Mouse (Mus musculus) c-Kit-positive CD71-negative TER-119-negative erythroid progenitor cells, embryonic 14.5 days (primary cell): ENCODE measurements around the gene Olfr449.

ENCODE experiments used
- DNase-seq: peaks from one replicate; pipeline ENCODE4 v3.0.0-alpha.2; 2013; ENCODE audit warnings: low read depth

Gene Olfr449

DNA sequence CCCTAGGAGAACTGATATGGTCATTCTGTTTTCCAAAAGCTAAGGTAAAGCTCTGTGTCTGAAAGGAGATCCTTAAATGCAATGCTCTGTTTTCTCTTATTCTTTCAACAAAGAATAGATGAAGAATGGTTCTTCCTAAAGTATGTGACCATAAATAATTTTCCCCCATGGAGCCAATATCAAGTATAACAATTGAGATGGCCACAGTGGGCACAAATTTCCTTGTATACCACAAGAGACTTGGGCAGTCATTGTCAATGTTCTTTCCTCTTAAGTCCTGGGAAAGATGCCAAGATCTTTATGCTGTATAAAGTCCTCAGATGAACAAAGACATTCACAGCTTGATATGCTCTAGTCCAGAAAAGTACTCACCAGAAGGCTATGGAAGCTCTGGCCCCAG is at the start of gene Olfr449:
Gene Olfr449 (plus strand): TSS at position 301 of the 400 bp plus-strand sequence.
- no peak for DNase-seq

DNA sequence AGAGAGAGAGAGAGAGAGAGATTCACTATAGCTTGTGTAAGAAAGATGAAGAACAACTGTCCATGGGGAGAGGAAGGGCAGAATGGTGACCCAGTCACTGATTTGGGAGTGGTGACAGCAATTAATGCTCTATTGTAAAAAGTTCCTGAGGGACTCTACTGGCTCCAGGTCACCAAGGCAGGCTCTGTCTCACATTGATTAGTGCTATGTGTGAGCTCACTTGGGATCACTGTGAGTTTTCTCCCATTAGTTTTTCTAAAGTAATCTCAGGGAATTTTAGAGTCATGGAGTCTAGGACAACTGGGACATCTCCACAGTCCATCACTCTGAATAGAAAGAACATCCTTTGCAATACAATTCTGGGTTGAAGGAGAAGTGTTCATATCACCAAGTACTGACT is 49.4 kb upstream of the Olfr449 start, which contains the start of gene Olfr452:
Gene Olfr452 (plus strand): TSS at position 301 of the 400 bp plus-strand sequence.
- no peak for DNase-seq

DNA sequence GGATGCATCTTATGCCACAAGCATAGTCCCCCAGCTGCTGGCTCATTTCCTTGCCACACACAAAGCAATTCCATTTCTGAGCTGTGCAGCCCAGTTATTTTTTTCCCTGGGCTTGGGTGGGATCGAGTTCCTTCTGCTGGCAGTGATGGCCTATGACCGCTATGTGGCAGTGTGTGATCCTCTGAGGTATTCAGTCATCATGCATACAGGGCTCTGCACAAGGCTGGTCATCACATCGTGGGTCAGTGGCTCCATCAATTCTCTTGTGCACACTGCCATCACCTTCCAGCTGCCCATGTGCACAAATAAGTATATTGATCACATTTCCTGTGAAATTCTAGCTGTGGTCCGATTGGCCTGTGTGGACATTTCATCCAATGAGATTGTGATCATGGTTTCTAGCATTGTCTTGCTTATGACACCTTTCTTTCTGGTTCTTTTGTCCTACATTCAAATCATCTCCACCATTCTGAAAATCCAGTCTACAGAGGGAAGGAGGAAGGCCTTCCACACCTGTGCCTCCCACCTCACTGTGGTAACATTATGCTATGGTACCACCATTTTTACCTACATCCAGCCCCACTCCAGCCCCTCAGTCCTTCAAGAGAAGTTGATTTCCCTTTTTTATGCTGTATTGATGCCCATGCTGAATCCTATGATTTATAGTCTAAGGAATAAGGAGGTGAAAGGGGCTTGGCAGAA is 43.8 kb upstream of the Olfr449 start:
- no peak for DNase-seq

DNA sequence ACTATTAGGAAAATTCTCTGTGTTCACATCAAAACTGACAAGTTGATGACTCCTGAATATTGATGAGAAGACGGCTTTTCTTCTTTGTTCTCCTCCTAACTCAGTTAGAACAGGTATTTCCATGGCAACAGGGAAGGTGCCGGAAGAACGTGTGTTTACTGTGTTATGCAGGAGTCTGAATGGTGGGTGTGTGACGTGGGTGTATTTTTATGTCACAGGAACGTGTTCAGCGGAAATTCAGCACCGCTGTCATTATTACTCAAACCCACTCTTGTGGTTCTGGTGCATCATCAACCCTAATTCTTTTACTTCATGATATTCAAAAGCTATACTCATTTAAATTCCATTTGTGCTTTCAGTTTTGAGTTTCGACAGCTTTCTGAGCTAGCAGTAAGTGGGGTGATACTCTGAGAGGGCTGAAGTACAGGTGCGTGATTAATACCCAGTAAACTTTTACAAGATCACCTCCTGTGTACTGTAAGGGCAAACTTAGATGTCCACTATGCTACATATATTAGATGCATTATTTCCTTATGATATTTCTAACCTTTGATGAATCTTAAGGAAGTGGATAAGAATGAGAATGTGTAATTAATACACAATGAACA is 43.1 kb upstream of the Olfr449 start:
- DNase-seq: no peak

DNA sequence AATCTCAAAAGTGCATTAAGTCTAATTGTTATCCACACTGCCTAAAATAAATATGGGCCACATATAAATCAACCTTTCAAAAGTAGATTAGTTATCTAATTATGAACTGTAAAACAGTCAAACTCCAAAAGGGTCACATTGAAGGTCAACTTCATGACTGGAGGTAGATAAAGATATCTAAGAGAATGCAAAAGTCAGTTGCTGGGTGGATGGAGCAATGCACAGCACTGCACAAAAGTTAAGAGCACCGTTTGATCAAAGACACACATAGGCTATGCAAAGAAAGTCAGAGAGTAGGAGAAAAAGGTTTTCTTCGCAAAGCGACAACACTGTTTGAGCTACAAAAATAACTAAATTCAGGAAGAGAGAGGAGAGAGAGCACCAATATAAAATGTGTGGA is 39.2 kb upstream of the Olfr449 start:
- no peak for DNase-seq

DNA sequence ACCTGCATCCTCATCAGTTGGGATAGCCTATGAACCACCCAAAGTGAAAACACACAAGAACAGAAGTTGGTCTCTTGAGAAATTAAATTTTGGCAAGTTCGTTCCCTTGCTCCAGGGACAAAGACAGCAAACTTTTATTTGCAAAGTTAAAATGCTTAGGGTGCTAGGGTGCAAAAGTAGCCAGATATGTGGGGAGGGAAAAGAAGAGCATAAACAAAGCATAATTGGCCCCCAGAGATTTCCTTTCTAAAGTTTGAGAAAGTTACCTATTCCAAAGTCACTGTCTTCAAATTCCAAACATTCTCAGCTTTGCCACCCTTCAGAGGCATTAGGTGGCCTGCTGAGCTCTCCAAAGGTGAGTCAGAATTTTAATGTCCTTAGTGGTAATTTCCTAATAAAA is 22.5 kb upstream of the Olfr449 start, which contains the start of gene Olfr450:
Gene Olfr450 (plus strand): TSS at position 301 of the 400 bp plus-strand sequence.
- DNase-seq: no peak

DNA sequence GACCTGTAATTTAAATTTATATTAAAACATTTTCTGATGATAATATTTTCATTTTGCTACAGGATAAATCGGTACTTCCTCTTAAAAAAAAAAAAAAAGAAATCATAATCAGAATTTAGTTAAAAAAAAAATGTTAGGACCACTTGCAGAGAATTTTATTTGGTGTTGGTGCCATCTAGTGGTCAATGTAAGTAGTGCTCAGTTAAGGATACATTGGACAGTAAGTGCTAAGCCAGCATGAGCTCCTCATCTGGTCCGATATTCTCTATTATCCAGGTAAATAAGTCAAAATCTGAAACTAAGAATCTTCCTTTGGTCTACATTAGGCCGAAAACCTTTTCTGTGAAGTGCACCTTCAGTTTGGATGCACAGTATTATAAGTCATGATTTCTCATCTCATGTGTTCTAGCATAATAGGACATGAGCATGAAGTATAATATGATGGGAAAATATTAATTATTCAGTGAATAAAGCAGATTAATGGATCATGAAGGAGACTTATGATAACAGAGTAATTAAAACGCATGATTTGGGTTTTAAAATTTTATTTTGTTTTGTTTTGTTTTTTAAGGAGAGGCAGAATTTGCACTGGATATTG is 26.1 kb downstream of the Olfr449 start:
- DNase-seq: peak; percentile 44

DNA sequence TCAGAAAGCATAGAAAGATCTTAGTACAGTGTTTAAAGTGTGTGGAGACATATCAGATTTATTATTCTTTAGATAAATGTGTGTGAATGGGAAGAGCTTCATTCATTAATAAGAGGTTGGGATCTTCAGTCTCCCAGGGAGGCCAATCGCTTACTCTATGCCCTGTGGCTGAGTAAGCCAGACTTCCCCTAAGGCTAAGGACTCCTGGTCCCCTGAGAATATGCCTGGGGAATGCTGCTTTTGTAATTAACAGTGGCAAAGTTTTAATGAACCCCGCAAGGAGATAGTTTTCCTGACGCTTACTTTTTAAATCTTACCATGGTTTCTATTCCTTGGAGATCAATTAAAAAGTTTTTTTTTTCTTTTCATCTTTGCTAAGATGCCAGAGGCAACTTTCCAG is 35.5 kb downstream of the Olfr449 start:
- no peak for DNase-seq

DNA sequence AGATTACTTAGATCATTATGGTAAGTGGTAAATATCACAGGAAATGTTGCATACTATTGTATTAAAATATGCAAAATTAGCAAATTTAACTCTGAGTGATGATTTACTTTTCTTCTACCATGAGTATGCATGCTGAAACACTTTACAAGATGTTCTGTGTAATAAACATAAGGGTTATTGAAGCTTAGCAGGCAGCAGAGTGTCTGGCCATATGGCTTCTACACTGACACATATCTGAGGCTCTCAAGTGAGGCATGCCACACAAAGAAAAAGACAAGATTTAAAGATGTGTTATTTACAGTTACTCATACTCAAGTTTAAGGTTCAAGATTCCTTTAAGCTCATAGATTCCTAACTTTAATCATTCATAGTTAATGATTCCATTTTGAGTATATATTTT is 42.1 kb downstream of the Olfr449 start:
- DNase-seq: no peak
